Mouse (Mus musculus) heart, postnatal 0 days (tissue): ENCODE results near the gene Tmem98.

ENCODE experiments used
- CTCF ChIP-seq: IDR thresholded peaks from 2 replicates; pipeline ENCODE4 v1.5.1; 2016; ENCODE audit warnings: antibody characterized with exemption, control low read depth, low read depth
- EP300 ChIP-seq: IDR thresholded peaks from 2 replicates; pipeline ENCODE4 v1.6.1; 2016; ENCODE audit warnings: antibody characterized with exemption, low read depth

DNA sequence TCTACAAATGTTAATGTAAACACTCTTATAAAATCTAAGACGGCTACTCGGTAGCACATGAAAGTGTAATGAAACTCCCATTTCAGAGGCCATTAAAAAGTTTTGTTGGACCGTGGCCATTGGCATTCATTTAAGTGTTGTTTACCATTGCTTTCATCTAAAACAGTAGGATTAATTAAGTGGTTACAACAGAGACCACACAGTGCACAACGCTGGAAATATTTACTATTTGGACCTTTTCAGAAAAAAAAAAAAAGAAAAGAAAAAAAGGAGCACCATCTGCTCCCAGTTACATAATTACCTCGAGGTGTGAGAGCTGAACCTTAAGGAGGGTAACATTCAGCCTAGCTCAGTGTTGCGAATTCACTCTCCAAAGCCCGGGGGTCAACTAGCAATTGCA, 35.5 kb downstream of the Tmem98 start:
- TF ChIP-seq CTCF = no peak
- TF ChIP-seq EP300 = no peak
